In the genomic region with DNA sequence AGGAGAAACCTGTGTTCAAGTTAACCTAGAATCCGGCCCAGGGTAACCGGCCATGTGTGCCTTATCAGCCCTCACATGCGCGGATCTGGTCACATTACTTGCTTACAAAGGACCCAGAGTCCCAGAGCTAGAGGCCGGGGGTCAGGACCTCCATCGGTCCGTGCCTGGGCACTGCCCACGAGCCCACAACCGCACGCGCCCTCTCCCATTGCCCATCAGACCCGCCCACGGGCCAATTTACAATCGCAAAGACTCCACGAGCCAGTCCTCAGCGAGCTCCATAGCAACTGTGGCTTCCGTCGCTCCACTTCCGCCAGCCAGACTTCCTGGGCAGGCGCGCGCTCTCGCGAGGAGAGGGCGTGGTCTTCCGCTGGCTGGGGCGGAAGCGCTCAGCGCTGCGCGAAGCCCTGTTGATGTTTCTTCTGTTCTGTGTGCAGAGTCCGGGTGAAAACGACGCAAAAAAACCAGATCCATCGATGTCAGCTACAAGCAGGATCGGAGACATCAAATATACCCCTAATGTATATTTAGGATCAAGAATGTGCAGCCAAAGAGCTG, we compare ENCODE assay signal across 8 mouse cellular contexts. TPM values are rescaled to one million over a fixed set of nuclear protein-coding genes. Genes with fewer than 3 reads are reported as not detected.
DNase-seq lines count a peak whose midpoint lies in the region; ATAC-seq and TF ChIP-seq lines count a peak whose summit lies in the region.

TSS of gene Wdr73 (minus strand) at position 326 of the 558 bp plus-strand sequence.

- H3K9me3 ChIP-seq in heart, embryonic 12.5 days (replicated peaks), result no peaks in the 10 kb centered on the region
- H3K9me3 ChIP-seq in kidney, postnatal 0 days (replicated peaks; ENCODE audit: low read length), result no peaks in the 10 kb centered on the region
- no peaks in the 10 kb centered on the region for H3K9me3 ChIP-seq in liver, embryonic 11.5 days (ENCODE audit: control insufficient read depth, low read length)
- H3K9me3 ChIP-seq in stomach, embryonic 14.5 days (ENCODE audit: control insufficient read depth, low read depth, low read length), result no peaks in the 10 kb centered on the region

- H3K4me1 ChIP-seq in heart, embryonic 12.5 days (replicated peaks), result peaks cover 23% of the 10 kb centered on the region
- H3K4me1 ChIP-seq in kidney, postnatal 0 days (replicated peaks; ENCODE audit: insufficient read depth, low read length), result peaks cover 16% of the 10 kb centered on the region
- peaks cover 11% of the 10 kb centered on the region for H3K4me1 ChIP-seq in liver, embryonic 11.5 days (replicated peaks; ENCODE audit: control insufficient read depth, insufficient read depth, low read length)
- H3K4me1 ChIP-seq in stomach, embryonic 14.5 days (ENCODE audit: control insufficient read depth, insufficient read depth, low read length), result peaks cover 13% of the 10 kb centered on the region; the same call in 1 of the 2 replicates

- H3K9ac ChIP-seq in heart, embryonic 12.5 days, result peak within 1 kb of the TSS; percentile 73
- H3K9ac ChIP-seq in kidney, postnatal 0 days (ENCODE audit: low read depth, low read length), result peak within 1 kb of the TSS; percentile 66
- peak within 1 kb of the TSS; percentile 74 for H3K9ac ChIP-seq in liver, embryonic 11.5 days (ENCODE audit: low read depth, low read length)
- peak within 1 kb of the TSS; percentile 51 for H3K9ac ChIP-seq in stomach, embryonic 14.5 days (replicated peaks; ENCODE audit: low read depth, low read length)

- ATAC-seq in erythroid progenitor cell, adult 5-6 weeks (replicated peaks; ENCODE audit: low FRiP score, poor library complexity, severe bottlenecking), result peak; percentile 96
- ATAC-seq in heart, embryonic 12.5 days (ENCODE audit: insufficient number of reproducible peaks, low FRiP score), result peak; percentile 94
- peak; percentile 92 for ATAC-seq in kidney, postnatal 0 days (replicated peaks; ENCODE audit: low FRiP score, low read depth)
- ATAC-seq in liver, embryonic 11.5 days (replicated peaks; ENCODE audit: low FRiP score), result peak; percentile 94
- ATAC-seq in stomach, embryonic 14.5 days (ENCODE audit: insufficient number of reproducible peaks, insufficient read depth, low FRiP score, low read depth), result peak; percentile 92

- no peak for TF ChIP-seq CTCF in kidney, postnatal 0 days (IDR thresholded peaks at IDR 0.05; ENCODE audit: low read depth)

- 0 out of 2 replicates have a peak, but pooled peaks cover 6% of the 10 kb centered on the region for H3K27me3 ChIP-seq in heart, embryonic 12.5 days (replicated peaks)
- no peaks in the 10 kb centered on the region for H3K27me3 ChIP-seq in kidney, postnatal 0 days (ENCODE audit: insufficient read depth, low read length)
- no peaks in the 10 kb centered on the region for H3K27me3 ChIP-seq in liver, embryonic 11.5 days (replicated peaks; ENCODE audit: control insufficient read depth, insufficient read depth, low read length)
- no peaks in the 10 kb centered on the region for H3K27me3 ChIP-seq in stomach, embryonic 14.5 days (ENCODE audit: control insufficient read depth, insufficient read depth, low read length)

- H3K27ac ChIP-seq in heart, embryonic 12.5 days (ENCODE audit: poor library complexity, severe bottlenecking), result peak within 1 kb of the TSS; percentile 64
- H3K27ac ChIP-seq in kidney, postnatal 0 days, result peak within 1 kb of the TSS; percentile 93
- peak within 1 kb of the TSS; percentile 26 for H3K27ac ChIP-seq in liver, embryonic 11.5 days (ENCODE audit: low read depth, low read length)
- peak within 1 kb of the TSS; percentile 11; the same call in 1 of the 2 replicates for H3K27ac ChIP-seq in stomach, embryonic 14.5 days (ENCODE audit: low read length)

- peak within 1 kb of the TSS; percentile 83 for H3K4me2 ChIP-seq in heart, embryonic 12.5 days
- peak within 1 kb of the TSS; percentile 70 for H3K4me2 ChIP-seq in kidney, postnatal 0 days (ENCODE audit: low read length)
- H3K4me2 ChIP-seq in liver, embryonic 11.5 days, result peak within 1 kb of the TSS; percentile 85
- H3K4me2 ChIP-seq in stomach, embryonic 14.5 days (replicated peaks; ENCODE audit: low read depth, low read length), result peak within 1 kb of the TSS; percentile 85

- peak; percentile 94 for DNase-seq in CD4-positive helper T cell, adult 2 months (ENCODE audit: low read depth, low spot score)
- DNase-seq in brain, embryonic 18.5 days (ENCODE audit: low read depth, low spot score), result peak; percentile 77
- peak; percentile 97 for DNase-seq in kidney, postnatal 0 days (ENCODE audit: low spot score)
- DNase-seq in liver, embryonic 11.5 days (ENCODE audit: low spot score), result peak; percentile 92
- peak; percentile 94 for DNase-seq in naive thymus-derived CD4-positive, alpha-beta T cell, adult 2 months (ENCODE audit: low read depth)

- H3K36me3 ChIP-seq in heart, embryonic 12.5 days, result peaks cover 26% of the 10 kb centered on the region
- H3K36me3 ChIP-seq in kidney, postnatal 0 days (ENCODE audit: insufficient read depth, low read length), result 0 out of 2 replicates have a peak, but pooled peaks cover 7% of the 10 kb centered on the region
- H3K36me3 ChIP-seq in liver, embryonic 11.5 days (ENCODE audit: control insufficient read depth, insufficient read depth, low read length), result peaks cover 6% of the 10 kb centered on the region; the same call in 1 of the 2 replicates
- H3K36me3 ChIP-seq in stomach, embryonic 14.5 days (ENCODE audit: control insufficient read depth, insufficient read depth, low read length), result peaks cover 8% of the 10 kb centered on the region; the same call in 1 of the 2 replicates

- under 1% methylated on average over 36 of the region's 36 CpGs for WGBS in heart, embryonic 12.5 days
- WGBS in kidney, postnatal 0 days, result under 1% methylated on average over 36 of the region's 36 CpGs
- under 1% methylated on average over 36 of the region's 36 CpGs for WGBS in liver, embryonic 11.5 days
- WGBS in stomach, embryonic 14.5 days, result under 1% methylated on average over 36 of the region's 36 CpGs

- H3K4me3 ChIP-seq in heart, embryonic 12.5 days, result peak within 1 kb of the TSS; percentile 70
- H3K4me3 ChIP-seq in kidney, postnatal 0 days (replicated peaks; ENCODE audit: low read depth, low read length), result peak within 1 kb of the TSS; percentile 63
- peak within 1 kb of the TSS; percentile 67 for H3K4me3 ChIP-seq in liver, embryonic 11.5 days (ENCODE audit: low read depth, low read length)
- H3K4me3 ChIP-seq in stomach, embryonic 14.5 days (ENCODE audit: low read depth, low read length), result peak within 1 kb of the TSS; percentile 65

RNA-seq across cellular contexts. Expression of gene Wdr73, which starts in this region (rescaled TPM):
- total RNA-seq in erythroid progenitor cell, adult 5-6 weeks (2015; ENCODE audit: low replicate concordance), result 4.0 and 9.6 TPM in 2 replicates
- 1.6 and 4.1 TPM in 2 replicates for total RNA-seq in erythroid progenitor cell, adult 5-6 weeks (2017; ENCODE audit: low replicate concordance)
- 18.8 and 19.9 TPM in 2 replicates for polyA plus RNA-seq in heart, embryonic 12.5 days (2016; fragmentation: Nextera tagmentation; extraction: Ambion mirVana)
- 29.8 and 32.9 TPM in 2 replicates for polyA plus RNA-seq in kidney, postnatal 0 days (2015; fragmentation: Nextera tagmentation; extraction: Ambion mirVana)
- 42.8 and 44.0 TPM in 2 replicates for polyA plus RNA-seq in liver, embryonic 11.5 days (2014; fragmentation: Nextera tagmentation; extraction: Ambion mirVana)
- polyA plus RNA-seq in stomach, embryonic 14.5 days (2014; fragmentation: Nextera tagmentation; extraction: Ambion mirVana), result 28.8 and 31.2 TPM in 2 replicates

Comparison
In these comparisons a context has a peak if more than half of its experiments do, and no peak if none do; other contexts are left out.
1. Peak in every context shown above with its lines: DNase-seq, ATAC-seq, H3K4me3 ChIP-seq and H3K27ac ChIP-seq.
2. H3K27ac ChIP-seq: peak in every context shown above with its lines; median percentile 93 in kidney, postnatal 0 days; 64 in heart, embryonic 12.5 days; 26 in liver, embryonic 11.5 days; 11 in stomach, embryonic 14.5 days.